Mouse (Mus musculus): ENCODE data around the gene Slc28a3.

Slc28a3 gene

GRCm38 (mm10) chr13:58523011-58523760 is 87.5 kb downstream of the Slc28a3 start:
- DNase-seq (ENCODE audit: low spot score in 2 of 2), result no peak

GRCm38 (mm10) chr13:58521331-58522030 is 89.2 kb downstream of the Slc28a3 start:
- no peak for DNase-seq (ENCODE audit: low spot score in 2 of 2)

- no peak for DNase-seq (ENCODE audit: low spot score in 2 of 2)
Observed at GRCm38 (mm10) chr13:58520580-58521330, 89.9 kb downstream of the Slc28a3 start.

GRCm38 (mm10) chr13:58520028-58520427 is 90.6 kb downstream of the Slc28a3 start:
- no peak for DNase-seq (ENCODE audit: low spot score in 2 of 2)

GRCm38 (mm10) chr13:58516277-58516676 is 94.4 kb downstream of the Slc28a3 start:
- DNase-seq (ENCODE audit: low spot score in 2 of 2), result no peak

GRCm38 (mm10) chr13:58515635-58516034 is 95.0 kb downstream of the Slc28a3 start:
- DNase-seq (ENCODE audit: low spot score in 2 of 2), result no peak

- DNase-seq (ENCODE audit: low spot score in 2 of 2), result no peak
Observed at GRCm38 (mm10) chr13:58514147-58514727, 96.4 kb downstream of the Slc28a3 start.

- DNase-seq (ENCODE audit: low spot score in 2 of 2), result no peak
Observed at GRCm38 (mm10) chr13:58511926-58512325, 98.8 kb downstream of the Slc28a3 start.

- no peak for DNase-seq (ENCODE audit: low spot score in 2 of 2)
Observed at GRCm38 (mm10) chr13:58511248-58511647, 99.4 kb downstream of the Slc28a3 start.

GRCm38 (mm10) chr13:58509241-58509640 is 101.4 kb downstream of the Slc28a3 start:
- no peak for DNase-seq (ENCODE audit: low spot score in 2 of 2)

- DNase-seq (ENCODE audit: low spot score in 2 of 2), result peak in 1 of 2 experiments; percentile 14
Observed at GRCm38 (mm10) chr13:58503610-58504009, 107.1 kb downstream of the Slc28a3 start.

- DNase-seq (ENCODE audit: low spot score in 2 of 2), result no peak
Observed at GRCm38 (mm10) chr13:58497809-58498208, 112.9 kb downstream of the Slc28a3 start.
